In the genomic region with DNA sequence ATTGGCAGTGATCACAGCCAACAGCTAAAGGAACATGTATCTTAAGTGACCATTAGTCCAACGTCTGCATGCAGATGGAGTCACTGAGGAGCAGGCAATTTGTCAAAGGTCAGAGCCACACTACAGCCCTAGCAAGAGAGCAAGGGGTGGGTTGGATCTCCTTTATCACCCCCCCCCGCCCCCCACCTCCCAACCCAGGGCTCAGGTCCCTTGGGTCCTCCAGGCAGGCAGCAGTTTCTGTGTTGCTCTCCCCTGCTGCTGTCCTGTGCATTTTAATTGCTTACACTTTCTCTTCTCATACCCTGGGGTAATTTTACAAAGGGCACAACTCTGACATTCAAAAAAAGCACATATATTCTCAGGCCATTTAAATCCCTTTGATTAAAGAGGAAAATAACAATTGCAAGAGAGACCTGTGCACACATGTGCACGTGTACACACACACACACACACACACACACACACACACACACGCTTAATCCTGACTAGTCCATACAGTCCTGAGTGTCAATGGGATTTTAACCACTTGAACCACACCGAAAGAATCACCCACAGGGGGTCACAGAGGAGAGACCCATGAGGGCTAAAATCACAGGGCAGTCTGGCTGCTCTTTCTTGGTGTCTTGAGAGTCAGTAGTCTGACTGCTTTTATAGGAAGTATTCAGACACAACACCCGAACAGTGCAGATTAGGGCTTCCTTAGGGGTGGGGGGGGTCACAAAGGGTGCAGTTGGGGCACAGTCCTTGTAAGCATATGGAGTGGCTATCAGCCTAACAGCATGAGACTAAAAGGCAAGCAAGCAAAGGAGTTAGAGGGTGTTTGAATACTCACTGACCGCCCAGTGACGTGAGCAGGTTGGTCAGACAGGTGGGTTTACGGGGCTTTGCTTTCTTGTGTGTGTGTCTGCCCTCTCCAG, we compare ENCODE assay signal across 8 mouse cellular contexts.
A peak's percentile ranks its signal among the peaks of the same experiment; 100 is the strongest.
DNase-seq lines count a peak whose midpoint lies in the region; ATAC-seq and TF ChIP-seq lines count a peak whose summit lies in the region.

No protein-coding gene starts in this region.

- no peak overlapping the region for H3K4me3 ChIP-seq in heart, embryonic 16.5 days (ENCODE audit: low read length)
- no peak overlapping the region for H3K4me3 ChIP-seq in embryonic facial prominence, embryonic 14.5 days (ENCODE audit: low read depth, low read length)
- no peak overlapping the region for H3K4me3 ChIP-seq in hindbrain, embryonic 16.5 days (ENCODE audit: low read length)
- H3K4me3 ChIP-seq in midbrain, embryonic 16.5 days (ENCODE audit: low read depth, low read length), result no peak overlapping the region
- H3K4me3 ChIP-seq in cerebellum, adult 2 months (replicated peaks; ENCODE audit: insufficient read depth, low read depth, low read length), result no peak overlapping the region

- no peak for TF ChIP-seq POLR2A in cerebellum, adult 2 months (IDR thresholded peaks at IDR 0.05; ENCODE audit: borderline replicate concordance, insufficient read depth, low read length)

- H3K27ac ChIP-seq in heart, embryonic 16.5 days (ENCODE audit: low read length), result peak overlapping the region; percentile 12
- H3K27ac ChIP-seq in embryonic facial prominence, embryonic 14.5 days (replicated peaks; ENCODE audit: low read depth, low read length), result peak overlapping the region; percentile 52; the same call in 1 of the 2 replicates
- no peak overlapping the region; the same call in 1 of the 2 replicates for H3K27ac ChIP-seq in hindbrain, embryonic 16.5 days (ENCODE audit: low read depth, low read length)
- peak overlapping the region; percentile 62 for H3K27ac ChIP-seq in midbrain, embryonic 16.5 days (ENCODE audit: low read length)
- H3K27ac ChIP-seq in cerebellum, adult 2 months (ENCODE audit: insufficient read depth, low read length), result no peak overlapping the region

- no peaks in the 10 kb centered on the region for H3K9me3 ChIP-seq in heart, embryonic 16.5 days (replicated peaks; ENCODE audit: control insufficient read depth, low read length)
- H3K9me3 ChIP-seq in embryonic facial prominence, embryonic 14.5 days (ENCODE audit: control insufficient read depth, low read length), result peaks cover 3% of the 10 kb centered on the region; the same call in 1 of the 2 replicates
- H3K9me3 ChIP-seq in hindbrain, embryonic 16.5 days (ENCODE audit: control insufficient read depth, low read length), result no peaks in the 10 kb centered on the region
- no peaks in the 10 kb centered on the region for H3K9me3 ChIP-seq in midbrain, embryonic 16.5 days (replicated peaks; ENCODE audit: control insufficient read depth, low read length, poor library complexity, severe bottlenecking)

- no peak for DNase-seq in heart, adult 9 months (ENCODE audit: low spot score in 2 of 2)
- DNase-seq in embryonic facial prominence, embryonic 14.5 days (ENCODE audit: low spot score), result no peak
- DNase-seq in cerebellum, adult 11-12 months, result no peak
- no peak for DNase-seq in cerebellum, adult 18-20 months
- no peak for DNase-seq in cerebellum, adult 2 months

- no peak for TF ChIP-seq CTCF in cerebellum, adult 2 months (IDR thresholded peaks at IDR 0.05; ENCODE audit: borderline replicate concordance, insufficient read depth, low read depth, low read length)

- H3K27me3 ChIP-seq in heart, embryonic 16.5 days (ENCODE audit: control insufficient read depth, insufficient read depth, low read length), result no peaks in the 10 kb centered on the region
- no peaks in the 10 kb centered on the region for H3K27me3 ChIP-seq in embryonic facial prominence, embryonic 14.5 days (replicated peaks; ENCODE audit: control insufficient read depth, insufficient read depth, low read length)
- H3K27me3 ChIP-seq in hindbrain, embryonic 16.5 days (replicated peaks; ENCODE audit: control insufficient read depth, insufficient read depth, low read length), result no peaks in the 10 kb centered on the region
- no peaks in the 10 kb centered on the region for H3K27me3 ChIP-seq in midbrain, embryonic 16.5 days (ENCODE audit: control insufficient read depth, insufficient read depth, low read depth, low read length)
- no peaks in the 10 kb centered on the region for H3K27me3 ChIP-seq in cerebellum, adult 2 months (ENCODE audit: control insufficient read depth, insufficient read depth, low read length)

- H3K4me1 ChIP-seq in heart, embryonic 16.5 days (ENCODE audit: control insufficient read depth, insufficient read depth, low read length), result peaks cover 6% of the 10 kb centered on the region; the same call in 1 of the 2 replicates
- H3K4me1 ChIP-seq in embryonic facial prominence, embryonic 14.5 days (ENCODE audit: control insufficient read depth, insufficient read depth, low read length), result 0 out of 2 replicates have a peak, but pooled peaks cover 8% of the 10 kb centered on the region
- peaks cover 18% of the 10 kb centered on the region for H3K4me1 ChIP-seq in hindbrain, embryonic 16.5 days (ENCODE audit: control insufficient read depth, insufficient read depth, low read depth, low read length)
- peaks cover 30% of the 10 kb centered on the region for H3K4me1 ChIP-seq in midbrain, embryonic 16.5 days (ENCODE audit: control insufficient read depth, insufficient read depth, low read length)
- H3K4me1 ChIP-seq in cerebellum, adult 2 months (ENCODE audit: control insufficient read depth, insufficient read depth, low read length), result peaks cover 2% of the 10 kb centered on the region; the same call in 1 of the 2 replicates

- no peak overlapping the region for H3K9ac ChIP-seq in heart, embryonic 16.5 days (ENCODE audit: low read length)
- no peak overlapping the region for H3K9ac ChIP-seq in embryonic facial prominence, embryonic 14.5 days (ENCODE audit: low read depth, low read length)
- H3K9ac ChIP-seq in hindbrain, embryonic 16.5 days (ENCODE audit: low read depth, low read length), result peak overlapping the region; percentile 13; the same call in 1 of the 2 replicates
- peak overlapping the region; percentile 18; the same call in 1 of the 2 replicates for H3K9ac ChIP-seq in midbrain, embryonic 16.5 days (ENCODE audit: low read depth, low read length)

- H3K4me2 ChIP-seq in heart, embryonic 16.5 days (ENCODE audit: low read depth, low read length), result no peak overlapping the region
- H3K4me2 ChIP-seq in embryonic facial prominence, embryonic 14.5 days (ENCODE audit: low read depth, low read length), result no peak overlapping the region
- no peak overlapping the region for H3K4me2 ChIP-seq in hindbrain, embryonic 16.5 days (ENCODE audit: low read length)
- H3K4me2 ChIP-seq in midbrain, embryonic 16.5 days (ENCODE audit: low read length), result no peak overlapping the region

- no peaks in the 10 kb centered on the region for H3K36me3 ChIP-seq in heart, embryonic 16.5 days (ENCODE audit: control insufficient read depth, insufficient read depth)
- no peaks in the 10 kb centered on the region for H3K36me3 ChIP-seq in embryonic facial prominence, embryonic 14.5 days (ENCODE audit: control insufficient read depth, insufficient read depth, low read length)
- H3K36me3 ChIP-seq in hindbrain, embryonic 16.5 days (ENCODE audit: control insufficient read depth, insufficient read depth, low read length), result no peaks in the 10 kb centered on the region
- H3K36me3 ChIP-seq in midbrain, embryonic 16.5 days (ENCODE audit: control insufficient read depth, insufficient read depth, low read length), result no peaks in the 10 kb centered on the region

- 65% methylated on average over 9 of the region's 9 CpGs for WGBS in heart, embryonic 16.5 days
- 49% methylated on average over 9 of the region's 9 CpGs for WGBS in embryonic facial prominence, embryonic 14.5 days
- 44% methylated on average over 9 of the region's 9 CpGs for WGBS in hindbrain, embryonic 16.5 days
- WGBS in midbrain, embryonic 16.5 days, result 41% methylated on average over 9 of the region's 9 CpGs
- 85% methylated on average over 9 of the region's 9 CpGs for WGBS in cerebellum, adult 2 months

- ATAC-seq in heart, embryonic 16.5 days (replicated peaks; ENCODE audit: extremely low read depth, insufficient read depth, low FRiP score), result no peak
- ATAC-seq in embryonic facial prominence, embryonic 14.5 days (ENCODE audit: low read depth), result peak; percentile 22; the same call in 1 of the 2 replicates
- ATAC-seq in hindbrain, embryonic 16.5 days, result peak; percentile 31
- peak; percentile 38 for ATAC-seq in midbrain, embryonic 16.5 days

Comparison
In these comparisons a context has a peak if more than half of its experiments do, and no peak if none do; other contexts are left out.
1. H3K27ac ChIP-seq: peak in heart, embryonic 16.5 days (single experiment), embryonic facial prominence, embryonic 14.5 days (single experiment) and midbrain, embryonic 16.5 days (single experiment); none in hindbrain, embryonic 16.5 days (single experiment) and cerebellum, adult 2 months (single experiment).
2. H3K9ac ChIP-seq: peak in hindbrain, embryonic 16.5 days (single experiment) and midbrain, embryonic 16.5 days (single experiment); none in heart, embryonic 16.5 days (single experiment) and embryonic facial prominence, embryonic 14.5 days (single experiment).